Comparison of ENCODE assay signal across 28 mouse cellular contexts in the genomic region with DNA sequence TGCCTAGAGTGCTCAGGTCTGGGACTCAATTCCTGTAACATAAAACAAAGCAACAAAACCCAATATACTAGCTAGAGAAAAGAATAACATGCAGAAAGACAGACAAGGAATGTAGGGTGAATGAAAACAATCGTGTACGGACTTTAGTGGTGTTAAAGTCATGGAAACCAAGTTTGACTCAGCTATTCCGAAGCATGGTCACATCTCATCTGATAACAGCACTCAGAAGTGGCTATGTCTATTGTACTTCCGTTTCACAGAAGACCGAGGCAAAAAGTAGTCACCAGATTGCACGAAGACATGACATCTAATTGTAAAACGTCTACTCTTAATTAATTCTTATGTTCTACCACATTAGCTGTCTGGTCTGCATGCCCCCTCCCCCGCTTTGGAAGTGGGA. TPM values are rescaled to one million over a fixed set of nuclear protein-coding genes. Genes with fewer than 3 reads are reported as not detected.
DNase-seq lines count a peak whose midpoint lies in the region; ATAC-seq and TF ChIP-seq lines count a peak whose summit lies in the region.
"Had no signal": no experiment of that assay in that cellular context is flagged by ENCODE, and none has a peak within 500 bp of the region (broad histone marks: within the 10 kb centered on the region; RNA-seq: fewer than 3 reads in every experiment).

No protein-coding gene starts in this region.

- H3K4me1 ChIP-seq in intestine, postnatal 0 days (replicated peaks; ENCODE audit: control insufficient read depth, insufficient read depth, low read length), result no peaks in the 10 kb centered on the region
- H3K4me1 ChIP-seq in liver, embryonic 11.5 days (replicated peaks; ENCODE audit: control insufficient read depth, insufficient read depth, low read length), result no peaks in the 10 kb centered on the region
- H3K4me1 ChIP-seq: embryonic facial prominence, embryonic 12.5 days; embryonic facial prominence, embryonic 15.5 days; heart, embryonic 12.5 days; heart, embryonic 15.5 days; intestine, embryonic 15.5 days had no signal

- TF ChIP-seq CTCF in intestine, postnatal 0 days (IDR thresholded peaks at IDR 0.05; ENCODE audit: low read depth), result no peak

- no peaks in the 10 kb centered on the region for H3K36me3 ChIP-seq in intestine, postnatal 0 days (ENCODE audit: control insufficient read depth, insufficient read depth)
- no peaks in the 10 kb centered on the region for H3K36me3 ChIP-seq in liver, embryonic 11.5 days (ENCODE audit: control insufficient read depth, insufficient read depth, low read length)
- H3K36me3 ChIP-seq: embryonic facial prominence, embryonic 12.5 days; embryonic facial prominence, embryonic 15.5 days; heart, embryonic 12.5 days; heart, embryonic 15.5 days; intestine, embryonic 15.5 days had no signal

- WGBS in intestine, postnatal 0 days, result 80% methylated on average over 8 of the region's 8 CpGs
- 68% methylated on average over 8 of the region's 8 CpGs for WGBS in liver, embryonic 11.5 days

- no peak overlapping the region for H3K27ac ChIP-seq in intestine, postnatal 0 days (ENCODE audit: low read depth, low read length)
- no peak overlapping the region for H3K27ac ChIP-seq in liver, embryonic 11.5 days (ENCODE audit: low read depth, low read length)
- H3K27ac ChIP-seq: embryonic facial prominence, embryonic 12.5 days; embryonic facial prominence, embryonic 15.5 days; gastrocnemius, adult 2 months; heart, embryonic 15.5 days; hindbrain, embryonic 14.5 days; hindbrain, postnatal 0 days; intestine, embryonic 15.5 days had no signal

- H3K9ac ChIP-seq in intestine, postnatal 0 days (ENCODE audit: low read depth, low read length), result no peak overlapping the region
- H3K9ac ChIP-seq in liver, embryonic 11.5 days (ENCODE audit: low read depth, low read length), result no peak overlapping the region
- H3K9ac ChIP-seq: embryonic facial prominence, embryonic 12.5 days; embryonic facial prominence, embryonic 15.5 days; forebrain, postnatal 0 days; heart, embryonic 12.5 days; heart, embryonic 15.5 days; hindbrain, embryonic 14.5 days; intestine, embryonic 15.5 days had no signal

- ATAC-seq in activated CD4-positive, CD25-positive, alpha-beta regulatory T cell, adult 4 months, result peak; percentile 36
- no peak for ATAC-seq in intestine, postnatal 0 days
- ATAC-seq in liver, embryonic 11.5 days (replicated peaks; ENCODE audit: low FRiP score), result no peak
- ATAC-seq: forebrain, embryonic 14.5 days; forebrain, postnatal 0 days; hindbrain, postnatal 0 days; intestine, embryonic 15.5 days; Patski had no signal

- DNase-seq in 416B (ENCODE audit: low read depth) (peak; percentile 48), MN1 (ENCODE audit: low spot score) (no peak)
- peak; percentile 37 for DNase-seq in CD4-positive, CD25-positive, alpha-beta regulatory T cell, adult 2 months (ENCODE audit: low read depth, low spot score)
- DNase-seq in liver, embryonic 11.5 days (ENCODE audit: low spot score), result no peak
- DNase-seq: adrenal gland, adult 2 months; adrenal gland, postnatal 14 days; cerebellum, adult 11 months; cerebellum, adult 2 months; cerebellum, adult 9-11 months; cerebellum, postnatal 25 days; forebrain, postnatal 0 days; gastrocnemius, adult 2 months; gastrocnemius, postnatal 14 days; heart, adult 18-20 months; heart, postnatal 10 days; heart, postnatal 4 days; kidney, adult 18-20 months had no signal

- H3K4me3 ChIP-seq in intestine, postnatal 0 days (ENCODE audit: low read depth, low read length), result no peak overlapping the region
- H3K4me3 ChIP-seq in liver, embryonic 11.5 days (ENCODE audit: low read depth, low read length), result no peak overlapping the region
- H3K4me3 ChIP-seq: embryonic facial prominence, embryonic 12.5 days; embryonic facial prominence, embryonic 15.5 days; gastrocnemius, adult 2 months; heart, embryonic 12.5 days; heart, embryonic 15.5 days; intestine, embryonic 15.5 days had no signal

- H3K4me2 ChIP-seq in intestine, postnatal 0 days (replicated peaks; ENCODE audit: low read depth), result no peak overlapping the region
- H3K4me2 ChIP-seq in liver, embryonic 11.5 days, result no peak overlapping the region
- H3K4me2 ChIP-seq: embryonic facial prominence, embryonic 12.5 days; embryonic facial prominence, embryonic 15.5 days; heart, embryonic 12.5 days; heart, embryonic 15.5 days; hindbrain, embryonic 14.5 days; intestine, embryonic 15.5 days had no signal

- H3K27me3 ChIP-seq in intestine, postnatal 0 days (replicated peaks; ENCODE audit: control insufficient read depth, insufficient read depth, low read length), result no peaks in the 10 kb centered on the region
- H3K27me3 ChIP-seq in liver, embryonic 11.5 days (replicated peaks; ENCODE audit: control insufficient read depth, insufficient read depth, low read length), result no peaks in the 10 kb centered on the region
- H3K27me3 ChIP-seq: embryonic facial prominence, embryonic 12.5 days; embryonic facial prominence, embryonic 15.5 days; heart, embryonic 12.5 days; heart, embryonic 15.5 days; intestine, embryonic 15.5 days had no signal

- H3K9me3 ChIP-seq in intestine, postnatal 0 days (ENCODE audit: control insufficient read depth), result no peaks in the 10 kb centered on the region
- no peaks in the 10 kb centered on the region for H3K9me3 ChIP-seq in liver, embryonic 11.5 days (ENCODE audit: control insufficient read depth, low read length)
- H3K9me3 ChIP-seq: embryonic facial prominence, embryonic 12.5 days; embryonic facial prominence, embryonic 15.5 days; heart, embryonic 12.5 days; heart, embryonic 15.5 days; intestine, embryonic 15.5 days had no signal

RNA-seq across cellular contexts. Expression of a gene that starts 50.5 kb away (rescaled TPM):
- 10 to 100 TPM; 11.2 to 13.8 TPM for polyA plus RNA-seq in activated CD4-positive, CD25-positive, alpha-beta regulatory T cell, adult 4 months (2017; shearing (Covaris generic))
- polyA plus RNA-seq in intestine, postnatal 0 days (2015; fragmentation: Nextera tagmentation; extraction: Ambion mirVana), result 52.9 and 55.7 TPM in 2 replicates
- polyA plus RNA-seq in liver, embryonic 11.5 days (2014; fragmentation: Nextera tagmentation; extraction: Ambion mirVana), result 56.2 and 61.6 TPM in 2 replicates

Comparison
In these comparisons a context has a peak if more than half of its experiments do, and no peak if none do; other contexts are left out.
1. DNase-seq: peak in 416B (single experiment) and CD4-positive, CD25-positive, alpha-beta regulatory T cell, adult 2 months (single experiment); none in MN1 (single experiment) and liver, embryonic 11.5 days (single experiment).